Mouse (Mus musculus) urinary bladder, postnatal 36 days (tissue): ENCODE results near the gene Cdk5rap3.

Source experiments
- DNase-seq, 2 experiments: peaks; one replicate each; pipeline ENCODE4 v3.0.0; 2022; ENCODE audit warnings: low spot score in 2 of 2, mixed read lengths in 1 of 2

The Cdk5rap3 gene

DNA sequence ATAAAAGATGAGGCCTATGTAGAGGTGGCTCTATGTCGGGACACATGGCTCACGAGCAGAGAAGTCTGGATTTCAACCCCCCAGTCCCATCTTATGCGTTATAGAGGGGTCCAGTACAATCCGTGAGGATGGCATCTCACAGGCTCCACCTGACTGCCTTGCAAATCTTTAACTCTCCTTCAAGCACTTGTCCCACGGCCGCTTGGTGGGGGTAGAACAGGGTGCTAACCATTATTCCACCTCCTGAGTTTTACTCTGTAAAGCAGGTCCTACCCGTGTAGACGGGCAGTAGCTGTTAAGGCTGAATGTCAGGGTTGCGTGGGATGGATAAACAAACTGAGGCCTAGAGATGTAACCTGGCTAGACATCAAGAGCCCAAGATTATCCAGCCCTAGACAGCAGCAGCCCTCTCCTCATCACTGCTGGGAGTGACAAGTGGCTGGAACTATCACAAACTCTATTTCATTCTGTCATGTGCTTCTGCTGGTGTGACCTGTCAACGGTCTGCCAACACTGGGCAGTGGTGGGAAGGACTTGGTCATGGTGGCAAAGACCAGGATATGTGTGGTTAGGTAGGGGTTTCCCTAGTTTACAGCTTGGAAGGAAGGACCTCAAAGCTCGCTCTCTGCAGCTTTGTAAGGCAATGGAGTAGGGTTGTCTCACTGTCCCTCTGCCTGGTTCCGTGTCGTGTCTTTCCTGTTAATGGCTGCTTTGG lies 17.4 kb upstream of the Cdk5rap3 start:
- DNase-seq, result no peak

DNA sequence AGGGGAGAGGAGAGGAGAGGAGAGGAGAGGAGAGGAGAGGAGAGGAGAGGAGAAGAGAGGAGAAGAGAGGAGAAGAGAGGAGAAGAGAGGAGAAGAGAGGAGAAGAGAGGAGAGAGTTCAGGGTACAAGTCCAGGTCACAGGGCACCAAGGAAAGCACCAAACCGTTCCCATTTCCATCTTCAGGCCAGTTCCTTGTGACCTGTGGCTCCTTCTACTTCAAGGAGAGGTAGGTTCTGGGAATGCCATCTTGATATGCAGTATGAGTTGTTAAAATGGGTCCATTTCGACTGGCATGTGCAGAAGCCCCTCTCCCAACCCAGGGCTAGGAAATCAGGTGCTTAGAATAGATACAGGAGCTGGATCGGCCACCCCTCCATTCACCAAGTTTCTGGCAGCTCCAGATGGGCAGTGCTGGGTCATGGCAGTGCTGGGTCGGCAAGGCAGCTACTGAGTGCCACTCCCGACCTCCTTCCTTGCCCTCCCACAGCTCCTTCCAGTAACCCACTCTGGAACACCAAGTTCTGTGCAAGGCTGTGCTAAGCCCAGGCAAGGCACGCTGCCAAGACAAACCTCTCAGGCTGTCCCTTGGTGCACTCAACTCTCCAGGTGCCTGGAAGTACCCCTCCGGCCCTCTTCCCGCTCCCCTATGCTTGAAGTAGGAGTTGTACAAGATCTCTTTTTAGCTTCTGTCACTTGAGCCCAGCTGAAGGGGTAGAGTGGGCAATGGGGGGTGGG lies 15.2 kb upstream of the Cdk5rap3 start:
- peak in 1 of 2 experiments; percentile 52 for DNase-seq

DNA sequence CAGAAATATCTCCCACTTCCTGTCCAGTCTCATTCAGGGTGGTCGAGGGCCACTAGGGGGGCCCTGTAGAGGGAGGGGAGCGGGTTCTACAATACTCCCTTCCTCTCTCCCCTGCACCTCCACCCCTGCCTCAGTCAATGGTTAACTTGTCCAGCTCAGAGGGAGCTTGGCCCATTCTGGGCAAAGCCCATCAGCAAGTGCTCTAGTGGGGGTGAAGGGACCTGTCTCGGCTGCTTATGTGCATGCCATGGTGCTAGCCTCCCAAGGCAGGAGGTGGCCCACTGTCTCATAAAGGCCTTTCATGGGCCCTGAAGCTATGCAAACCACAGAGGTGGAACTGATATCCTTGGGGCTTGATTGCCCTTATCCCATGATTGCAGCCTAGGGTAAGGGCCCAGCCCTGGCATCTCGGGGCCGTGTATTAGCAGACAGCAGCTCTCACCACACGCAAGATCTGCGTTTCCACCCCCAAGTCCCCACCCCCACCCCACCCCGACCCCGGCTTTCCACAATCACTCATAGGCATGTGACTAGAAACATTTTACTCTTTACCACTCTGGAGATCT lies 13.6 kb upstream of the Cdk5rap3 start:
- no peak for DNase-seq

DNA sequence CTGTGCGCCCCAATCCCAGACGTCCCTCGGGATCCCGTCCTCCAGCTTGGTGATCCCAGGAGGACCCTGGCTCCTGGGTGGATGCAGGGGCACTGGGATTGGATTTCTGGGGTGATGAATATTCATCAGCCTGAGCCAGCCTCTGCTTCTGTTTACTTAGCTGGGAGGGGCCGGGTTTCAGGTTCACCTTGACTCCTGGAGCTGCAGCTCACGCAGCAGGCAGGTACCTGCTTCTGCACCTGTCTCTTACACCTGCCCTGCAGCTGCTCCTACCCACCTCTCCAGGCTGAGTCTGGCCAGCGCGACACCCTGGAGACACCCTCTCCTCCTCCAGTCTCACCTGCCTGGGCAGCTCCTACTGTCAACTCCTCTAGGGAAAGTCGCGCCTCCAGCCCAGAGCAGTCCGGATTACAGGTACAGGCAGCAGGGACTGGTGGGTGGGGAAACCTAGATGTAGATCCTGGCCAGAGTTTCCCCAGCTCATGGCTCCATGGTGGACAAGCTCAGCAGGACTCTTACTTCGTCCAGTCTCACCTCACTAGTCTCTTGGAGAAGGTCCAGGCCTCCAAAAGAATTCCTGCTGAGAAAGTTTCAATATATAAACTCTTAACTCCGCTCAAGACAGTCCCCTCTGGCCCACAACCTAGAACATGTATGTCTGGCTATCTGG lies 12.9 kb upstream of the Cdk5rap3 start:
- peak; percentile 34 to 45 for DNase-seq

DNA sequence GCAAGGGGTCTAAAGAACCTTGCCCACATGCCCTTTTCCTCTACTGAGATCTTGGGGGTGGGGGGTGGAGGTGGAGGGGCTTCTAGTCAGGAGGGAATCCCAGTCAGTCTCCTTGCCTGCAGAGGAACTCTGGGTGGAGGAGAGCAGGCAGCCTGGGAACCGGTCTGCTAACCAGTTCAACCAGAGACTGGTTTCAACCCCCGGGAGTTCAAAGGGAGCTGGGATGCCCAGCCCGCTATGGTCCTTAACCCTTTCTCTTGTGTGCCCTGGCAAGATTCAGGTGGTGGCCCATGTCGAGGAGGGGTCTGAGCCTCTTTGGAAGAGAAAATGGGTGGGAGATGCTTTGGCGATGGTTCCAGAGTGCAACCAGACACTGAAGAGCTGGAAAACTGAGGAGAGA lies 12.4 kb upstream of the Cdk5rap3 start:
- peak in 1 of 2 experiments; percentile 53 for DNase-seq

DNA sequence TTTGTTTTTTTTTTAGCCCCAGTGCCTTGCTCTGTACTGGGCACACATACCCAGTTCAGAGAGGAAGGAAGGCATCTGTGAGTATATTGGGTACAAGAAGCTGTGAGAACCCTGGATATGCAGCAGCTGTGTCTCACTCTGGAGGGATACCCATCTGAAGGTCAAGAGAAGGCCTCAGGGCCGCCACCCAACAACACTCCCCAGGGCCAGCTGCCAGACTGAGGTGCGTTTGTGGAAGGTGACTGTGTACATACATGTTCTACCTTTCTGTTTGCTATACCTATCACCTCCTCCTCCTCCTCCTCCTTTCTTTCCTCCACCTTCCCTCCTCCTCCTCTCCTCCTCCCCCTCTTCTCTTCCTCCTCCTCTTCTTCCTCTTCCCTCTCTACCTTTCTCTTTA lies 11.8 kb upstream of the Cdk5rap3 start, which contains the start of gene Prr15l:
Gene Prr15l, plus strand, starts transcription at position 17 of the 400 bp plus-strand sequence.
- no peak for DNase-seq

DNA sequence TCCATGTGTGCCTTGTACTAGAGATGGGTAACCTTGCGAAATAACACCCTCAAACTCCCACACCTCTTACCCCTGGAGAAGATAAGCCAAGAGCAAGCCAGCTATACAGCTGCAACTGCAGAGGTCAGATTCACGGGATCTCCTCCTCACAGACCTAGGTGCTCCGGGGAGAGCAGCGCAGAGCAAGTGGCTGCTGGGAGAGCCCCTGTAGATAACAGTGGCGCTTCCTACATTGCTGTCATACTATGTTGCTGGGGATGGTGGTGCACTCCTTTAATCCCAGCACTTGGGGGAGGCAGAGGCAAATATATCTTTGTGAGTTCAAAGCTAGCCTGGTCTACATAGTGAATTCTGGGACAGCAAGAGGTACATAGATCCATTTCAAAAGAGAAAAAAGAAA lies 10.3 kb upstream of the Cdk5rap3 start:
- no peak for DNase-seq

DNA sequence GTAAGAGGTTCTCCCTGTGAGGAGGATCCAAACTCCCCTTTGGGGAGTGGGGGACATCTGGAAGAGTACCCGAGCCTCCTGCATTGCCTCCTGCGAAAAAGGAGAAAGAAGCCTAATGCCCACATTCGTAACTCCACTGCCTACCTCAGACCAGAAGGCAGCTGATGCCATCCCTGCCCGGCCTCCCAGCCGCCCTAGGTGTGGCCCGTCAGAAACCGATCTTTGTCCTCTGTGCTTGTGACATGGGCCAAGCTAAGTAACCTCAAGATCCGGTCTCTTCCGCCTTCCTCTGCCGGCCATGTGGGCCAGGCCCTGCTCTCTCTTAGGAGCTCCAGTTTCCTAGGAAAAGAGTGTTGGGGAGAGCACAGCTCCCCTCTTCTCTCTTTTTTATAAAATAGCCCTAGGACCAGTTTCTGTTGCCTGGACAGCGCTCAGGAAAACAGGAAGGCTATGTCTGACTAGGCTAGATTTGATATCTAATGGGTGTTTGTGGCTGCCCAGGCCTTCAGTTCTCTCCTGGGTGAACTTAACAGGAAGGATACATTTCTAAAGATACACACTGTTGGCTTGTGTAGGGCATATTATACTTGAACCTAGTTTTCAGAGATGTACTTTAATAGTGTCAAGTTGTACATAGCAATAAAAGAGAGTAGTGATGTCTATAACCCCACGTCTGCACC lies 9.3 kb upstream of the Cdk5rap3 start:
- DNase-seq, result no peak

DNA sequence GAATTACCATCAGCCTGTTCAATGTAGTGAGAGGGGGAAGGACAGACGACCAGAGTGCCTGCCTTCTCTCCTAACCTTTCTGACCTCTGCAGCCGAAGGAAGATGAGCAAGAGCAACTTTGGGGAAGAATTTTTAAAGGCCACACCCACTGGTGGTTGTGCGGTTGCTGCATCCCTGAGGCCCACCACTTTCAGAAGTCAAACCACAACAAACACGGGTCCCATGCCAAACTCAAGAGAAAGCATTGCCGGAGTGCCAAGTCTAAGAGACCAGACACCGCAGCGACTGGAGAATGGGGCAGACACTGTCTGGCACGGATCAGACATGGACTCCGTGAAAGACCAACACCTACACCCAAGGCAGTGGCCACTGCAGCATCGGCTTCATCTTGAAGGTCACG lies 8.6 kb upstream of the Cdk5rap3 start:
- DNase-seq, result no peak

DNA sequence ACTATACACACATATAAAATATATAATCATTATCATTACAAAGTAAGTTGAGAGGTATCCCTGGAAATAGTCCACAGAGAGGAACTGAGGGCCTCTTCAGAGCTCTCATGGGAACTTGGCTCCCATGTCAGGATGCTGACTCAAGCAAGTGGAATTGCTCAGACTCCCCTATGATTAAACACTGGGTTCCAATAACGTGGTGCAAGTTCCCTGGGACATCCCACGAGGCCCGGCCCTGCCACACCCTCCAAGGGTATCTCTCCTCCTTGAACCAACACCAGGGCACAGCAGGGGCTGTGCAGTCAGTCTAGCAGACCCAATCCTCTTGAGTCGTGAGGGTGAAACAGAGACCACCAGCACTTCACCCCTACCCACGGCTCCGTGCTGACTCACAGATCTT lies 2.7 kb upstream of the Cdk5rap3 start:
- peak in 1 of 2 experiments; percentile 26 for DNase-seq

DNA sequence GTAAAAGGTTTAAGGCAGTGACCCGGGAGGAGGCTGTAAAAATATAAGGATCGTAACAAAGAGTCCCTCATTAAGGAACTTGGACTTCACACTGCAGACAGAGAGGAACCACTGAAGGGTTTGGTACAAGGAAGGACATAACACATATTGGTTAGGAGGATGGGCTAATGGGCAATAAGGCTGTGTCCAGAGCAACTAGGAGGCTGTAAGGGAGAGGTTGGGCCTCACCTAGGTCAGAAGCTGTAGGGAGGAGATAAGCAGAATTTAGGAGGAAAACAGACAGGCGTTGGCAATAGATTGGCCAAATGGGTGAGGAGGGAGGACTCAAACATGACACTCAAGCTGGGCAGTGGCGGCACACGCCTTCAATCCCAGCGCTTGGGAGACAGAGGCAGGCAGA lies 1.1 kb upstream of the Cdk5rap3 start:
- DNase-seq, result no peak

DNA sequence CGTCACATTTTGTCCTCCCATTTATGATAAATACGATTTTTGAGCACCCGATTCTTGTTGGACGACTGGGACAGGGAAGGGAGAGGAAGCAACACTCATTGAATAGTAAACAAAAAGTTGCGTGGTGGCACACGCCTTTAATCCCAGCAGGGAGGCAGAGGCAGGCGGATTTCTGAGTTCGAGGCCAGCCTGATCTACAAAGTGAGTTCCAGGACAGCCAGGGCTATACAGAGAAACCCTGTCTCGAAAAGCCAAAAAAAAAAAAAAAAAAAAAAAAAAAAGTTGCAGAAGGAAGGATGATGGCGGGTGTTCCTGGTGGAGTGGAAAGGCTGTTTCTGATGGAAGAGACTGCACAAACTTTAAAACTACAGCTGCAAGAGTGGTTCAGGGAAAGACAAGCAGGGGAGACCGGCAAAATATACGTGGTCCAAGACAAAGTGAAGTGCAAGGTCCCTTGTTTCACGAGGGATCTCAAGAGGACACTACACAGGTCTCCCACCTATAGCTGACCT lies 645 bp upstream of the Cdk5rap3 start:
- no peak for DNase-seq

DNA sequence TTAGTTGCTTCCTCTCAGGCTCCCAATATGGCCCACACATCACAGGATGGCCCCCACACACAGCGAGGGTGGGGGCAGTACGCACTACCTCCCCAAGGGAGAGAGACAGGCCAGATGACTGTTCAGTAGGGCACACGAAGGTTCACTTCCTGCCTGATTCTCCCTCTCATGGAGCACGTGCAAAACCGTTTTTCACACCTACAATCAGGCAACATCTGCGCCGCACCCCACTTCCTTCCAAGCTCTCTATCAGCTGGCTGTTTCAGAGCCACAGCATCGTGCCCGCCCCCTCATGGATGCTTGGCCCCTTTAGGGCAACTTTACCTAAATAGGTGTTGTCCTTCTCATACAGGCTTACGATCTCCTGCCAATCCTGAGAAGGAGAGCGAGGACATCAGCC lies 3.6 kb downstream of the Cdk5rap3 start:
- no peak for DNase-seq

DNA sequence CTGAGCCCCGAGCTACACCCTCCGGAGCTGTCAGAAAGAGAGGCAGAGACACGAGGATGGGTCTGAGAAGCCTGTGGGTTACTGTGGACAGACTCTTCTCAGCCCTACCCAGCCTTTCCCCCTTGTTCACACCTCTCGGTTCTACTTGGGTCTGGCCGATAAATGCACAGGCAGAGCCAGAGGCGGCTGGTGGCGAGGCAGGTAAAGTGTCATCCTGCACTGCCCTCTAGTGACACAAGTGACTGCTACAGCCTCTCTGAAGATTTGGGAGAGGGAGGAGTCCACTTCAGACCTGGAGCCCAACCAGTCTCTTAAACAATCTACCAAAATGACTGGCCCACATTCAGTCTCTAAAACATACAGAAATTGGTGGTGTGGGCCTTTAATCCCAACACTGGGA lies 6.3 kb downstream of the Cdk5rap3 start:
- DNase-seq, result peak; percentile 66 to 70

DNA sequence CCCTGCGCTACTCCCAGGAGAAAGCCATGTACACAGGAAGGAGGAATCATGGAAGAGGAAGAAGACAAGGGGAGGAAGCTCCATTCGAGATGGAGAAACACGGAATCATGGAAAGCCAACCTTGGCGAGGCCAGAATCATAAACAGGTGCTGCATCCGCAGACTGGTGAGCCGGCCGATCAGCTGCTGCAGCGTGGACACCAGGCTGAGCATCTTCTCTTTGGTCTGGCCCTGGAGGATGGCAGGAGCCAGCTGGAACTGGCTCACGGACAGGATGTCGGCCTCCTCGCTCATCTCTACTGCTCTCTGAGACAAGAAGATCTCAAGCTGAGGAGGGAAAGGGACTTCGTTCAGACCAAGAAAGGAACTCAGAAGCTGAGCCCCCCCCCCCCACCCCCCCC lies 7.7 kb downstream of the Cdk5rap3 start:
- no peak for DNase-seq

DNA sequence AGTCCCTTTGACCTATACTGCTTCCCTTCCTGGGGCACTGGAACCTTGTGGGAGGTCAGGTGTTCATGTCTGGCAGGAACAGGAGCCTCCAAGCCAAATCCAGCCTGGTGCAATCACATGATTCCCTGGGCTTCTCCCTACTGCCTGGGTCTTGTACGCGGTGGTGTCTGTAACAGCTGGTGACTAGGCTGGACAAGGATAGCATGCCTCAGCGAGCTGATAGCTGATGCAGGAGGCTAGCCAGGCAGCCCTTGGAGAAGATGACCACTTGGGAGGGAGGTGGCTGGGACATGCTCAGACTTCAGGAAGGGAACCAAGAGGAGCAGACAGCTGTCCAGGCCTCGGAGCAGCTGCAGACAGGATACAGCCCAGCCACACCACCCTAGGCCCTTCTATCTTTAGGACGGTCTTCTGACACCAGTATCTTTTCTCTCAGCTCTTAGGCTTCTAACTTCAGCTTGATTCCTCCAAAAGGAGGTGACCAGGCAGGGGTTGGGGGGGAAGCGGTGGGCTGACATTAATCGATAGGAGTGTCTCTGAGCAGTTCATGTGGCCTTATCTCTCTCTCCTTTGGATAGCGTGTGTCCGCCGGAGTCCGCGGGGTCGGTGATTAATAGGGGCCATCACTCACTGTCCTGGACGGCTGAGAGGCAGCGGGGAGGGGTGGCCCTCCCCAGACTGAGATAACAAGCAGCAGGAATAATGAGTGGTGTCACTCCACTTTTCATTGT lies 9.7 kb downstream of the Cdk5rap3 start:
- DNase-seq, result no peak

DNA sequence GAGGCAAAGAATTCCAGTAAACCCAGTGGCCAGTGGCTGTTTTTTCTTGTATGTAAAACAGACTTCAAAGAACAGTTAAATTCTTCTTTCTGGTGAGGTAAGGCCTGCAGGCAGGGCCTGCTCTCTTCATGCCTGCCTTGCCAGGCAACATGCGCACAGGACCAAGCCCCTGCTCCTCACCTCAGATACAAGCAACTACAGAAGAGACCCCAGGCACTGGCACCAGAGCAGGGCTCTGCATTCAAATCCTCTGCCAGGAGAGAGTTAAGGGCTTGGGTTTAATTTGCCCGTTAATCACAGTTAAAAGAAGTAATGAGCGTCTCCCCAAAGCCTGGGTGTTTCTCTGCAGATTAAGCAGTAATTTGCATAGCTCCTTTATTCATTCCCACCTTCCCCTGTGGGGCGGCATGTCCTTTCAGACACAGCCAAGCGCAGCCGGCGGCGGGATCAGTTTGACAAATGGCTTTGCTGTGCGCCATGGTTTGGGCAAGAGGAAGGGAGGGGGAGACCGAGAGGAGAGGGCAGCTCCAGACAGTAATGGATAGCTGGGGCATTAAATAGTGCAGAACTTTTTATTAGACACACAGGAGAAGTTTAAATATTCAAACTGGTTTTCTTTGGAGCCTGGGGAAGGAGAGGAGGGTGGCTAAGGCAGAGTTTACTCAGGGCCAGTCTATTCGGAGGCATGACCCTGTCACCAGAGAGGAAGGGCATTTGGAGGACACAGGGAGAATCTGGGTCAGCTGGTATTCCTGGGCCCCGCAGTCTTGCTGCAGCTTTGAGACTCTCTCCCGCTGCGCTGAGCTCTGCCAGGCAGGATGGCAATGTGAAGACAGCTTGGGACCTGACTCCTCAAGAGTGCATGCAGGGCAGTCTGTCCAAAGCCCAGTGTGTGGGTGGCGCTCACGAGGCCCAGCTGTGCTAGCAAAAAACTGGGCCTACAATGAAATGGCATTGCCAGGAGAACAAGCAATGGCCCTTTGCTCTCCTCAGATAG lies 13.4 kb downstream of the Cdk5rap3 start:
- DNase-seq, result no peak

DNA sequence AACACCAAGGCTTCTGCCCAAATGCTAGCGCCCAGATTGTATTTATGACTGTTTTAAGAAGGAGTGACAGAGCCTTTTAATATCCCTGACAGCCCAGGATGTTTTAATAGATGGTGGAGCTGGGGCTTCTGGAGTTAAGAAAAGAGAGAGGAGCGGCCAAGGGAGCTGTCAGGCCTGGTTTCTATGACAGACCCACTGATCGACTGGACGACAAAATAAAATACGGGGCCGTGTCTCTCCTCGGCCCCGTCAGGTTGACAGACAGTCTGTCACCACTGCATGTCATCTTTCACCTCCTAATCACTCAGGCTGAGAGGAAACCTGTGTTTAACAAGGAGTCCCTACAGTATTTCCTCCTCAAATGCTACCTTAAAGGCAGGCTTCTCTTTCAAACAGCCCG lies 15.0 kb downstream of the Cdk5rap3 start:
- no peak for DNase-seq

DNA sequence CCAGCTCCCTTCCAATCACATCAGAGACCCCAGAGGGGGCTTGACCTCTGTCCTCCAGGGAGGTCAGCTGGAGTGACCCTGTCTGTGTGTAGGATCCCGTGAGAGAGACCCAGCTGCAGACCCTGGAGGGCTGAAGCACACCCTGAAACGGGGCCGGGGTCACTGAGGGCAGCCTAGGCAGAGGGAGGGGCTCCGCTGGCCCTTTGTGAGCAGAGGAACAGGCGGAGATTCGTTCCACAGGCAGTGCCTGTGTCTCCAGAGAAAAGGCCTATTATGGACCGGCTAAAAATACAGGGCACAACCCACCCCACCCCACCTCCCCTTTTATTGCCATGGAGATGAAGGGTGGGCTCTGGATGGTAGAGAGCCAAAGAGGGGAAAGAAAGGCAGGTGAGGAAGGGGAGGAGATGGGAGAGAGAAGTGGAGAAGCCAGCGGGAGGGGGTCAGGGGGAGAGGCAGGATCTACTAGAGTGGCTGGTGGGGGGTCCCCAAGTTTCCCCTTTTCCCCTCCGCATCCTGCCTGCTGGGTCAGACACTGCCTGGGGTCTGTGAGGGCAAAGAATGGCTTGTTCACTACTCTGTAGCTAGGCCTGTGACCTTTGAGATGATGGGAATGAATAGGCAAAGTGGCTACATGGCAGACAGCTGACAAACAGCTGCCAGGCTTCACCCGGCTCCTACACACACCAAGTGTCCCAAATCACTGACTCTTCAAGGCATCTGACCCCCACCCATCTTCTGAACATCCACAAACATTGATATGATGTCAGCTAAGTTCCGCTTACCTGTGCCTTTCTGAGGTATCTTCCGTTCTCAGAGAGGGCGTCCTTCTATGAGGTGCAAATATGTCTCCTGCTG lies 16.6 kb downstream of the Cdk5rap3 start:
- no peak for DNase-seq
